Mouse (Mus musculus) CH12.LX (cell line): ENCODE results near the gene Trem1. TPM values are rescaled to one million over a fixed set of nuclear protein-coding genes. Genes with fewer than 3 reads are reported as not detected.

Experiments
- DNase-seq: peaks from one replicate; pipeline ENCODE4 v3.0.0-alpha.2; 2013; ENCODE audit errors: extremely low read depth
- H3K27ac ChIP-seq: 2 replicates; pipeline ENCODE4 v1.5.1; 2012; ENCODE audit warnings: low read depth, mild to moderate bottlenecking, control low read depth, moderate library complexity; ENCODE audit not compliant: insufficient read depth
- H3K27me3 ChIP-seq: replicated peaks from 2 replicates; pipeline ENCODE3; 2012; ENCODE audit warnings: inconsistent platforms
- H3K36me3 ChIP-seq, 2 experiments: replicated peaks in 1 of 2; 2 replicates each; pipeline versions ENCODE3 to v1.6.1; 2012; ENCODE audit warnings: inconsistent platforms in 1 of 2, low read length in 1 of 2, mild to moderate bottlenecking in 1 of 2, mixed read lengths in 1 of 2, moderate library complexity in 1 of 2; ENCODE audit not compliant: control insufficient read depth in 1 of 2, insufficient read depth in 1 of 2
- H3K4me1 ChIP-seq, 2 experiments: 2 replicates each; pipeline ENCODE4 v1.6.1; 2012; ENCODE audit warnings: inconsistent platforms in 1 of 2, moderate library complexity in 1 of 2; ENCODE audit not compliant: insufficient read depth in 2 of 2, control insufficient read depth in 1 of 2
- H3K4me2 ChIP-seq: 2 replicates; pipeline ENCODE4 v1.6.1; 2012; ENCODE audit warnings: low read depth, mild to moderate bottlenecking, control low read depth; ENCODE audit not compliant: poor library complexity, insufficient read depth, severe bottlenecking
- H3K4me3 ChIP-seq, 3 experiments: fragments of 150-350 bp in 1 of 3; sonication (generic) in 1 of 3; replicated peaks in 1 of 3; 2 replicates each; pipeline versions ENCODE3 to v1.5.1; 2011 to 2012; ENCODE audit warnings: low read depth in 2 of 3, low read length in 2 of 3, mild to moderate bottlenecking in 2 of 3, moderate library complexity in 2 of 3, control low read depth in 1 of 3, improper control_type of control experiment in 1 of 3, inconsistent platforms in 1 of 3, mixed read lengths in 1 of 3; ENCODE audit not compliant: poor library complexity in 1 of 3
- H3K79me2 ChIP-seq: replicated peaks from 2 replicates; pipeline ENCODE4 v1.6.1; 2012; ENCODE audit warnings: mild to moderate bottlenecking, moderate library complexity; ENCODE audit not compliant: control insufficient read depth, poor library complexity, insufficient read depth, severe bottlenecking; ENCODE audit errors: extremely low read depth
- H3K9ac ChIP-seq: 2 replicates; pipeline ENCODE4 v1.6.1; 2012; ENCODE audit warnings: low read depth, mild to moderate bottlenecking, control low read depth, moderate library complexity; ENCODE audit not compliant: insufficient read depth
- H3K9me3 ChIP-seq: replicated peaks from 2 replicates; pipeline ENCODE3; 2012; ENCODE audit warnings: low read length, inconsistent platforms, mixed read lengths
- BHLHE40 ChIP-seq: IDR thresholded peaks from 2 replicates; pipeline ENCODE4 v1.6.1; 2011; ENCODE audit warnings: mild to moderate bottlenecking, low read depth, low read length, improper control_type of control experiment
- CHD1 ChIP-seq: IDR thresholded peaks from 2 replicates; pipeline ENCODE4 v1.6.1; 2012; ENCODE audit warnings: low read depth, low read length, improper control_type of control experiment, inconsistent platforms
- ETS1 ChIP-seq: conservative IDR thresholded peaks from 2 replicates; pipeline ENCODE4 v1.6.1; 2012; ENCODE audit warnings: low read depth, mild to moderate bottlenecking, inconsistent platforms, low read length, improper control_type of control experiment, moderate library complexity
- HCFC1 ChIP-seq: IDR thresholded peaks from 2 replicates; pipeline ENCODE4 v1.6.1; 2012; ENCODE audit warnings: low read depth, mild to moderate bottlenecking, inconsistent platforms, low read length, improper control_type of control experiment
- IRF4 ChIP-seq: IDR thresholded peaks from 2 replicates; pipeline ENCODE4 v1.6.1; 2014; ENCODE audit warnings: low read depth, mild to moderate bottlenecking, inconsistent platforms, low read length, improper control_type of control experiment
- JUN ChIP-seq: IDR thresholded peaks from 2 replicates; pipeline ENCODE4 v1.6.1; 2011; ENCODE audit warnings: low read depth, mild to moderate bottlenecking, low read length, improper control_type of control experiment, moderate library complexity; ENCODE audit not compliant: insufficient read depth
- JUND ChIP-seq: conservative IDR thresholded peaks from 2 replicates; pipeline ENCODE4 v1.6.1; 2011; ENCODE audit warnings: low read depth, low read length, improper control_type of control experiment
- MAFK ChIP-seq: IDR thresholded peaks from 2 replicates; pipeline ENCODE4 v1.6.1; 2011; ENCODE audit warnings: low read length, improper control_type of control experiment; ENCODE audit not compliant: insufficient replicate concordance
- MAX ChIP-seq: IDR thresholded peaks from 2 replicates; pipeline ENCODE4 v1.6.1; 2011; ENCODE audit warnings: low read length, improper control_type of control experiment
- MAZ ChIP-seq: IDR thresholded peaks from 2 replicates; pipeline ENCODE4 v1.6.1; 2012; ENCODE audit warnings: low read depth, mild to moderate bottlenecking, inconsistent platforms, low read length, improper control_type of control experiment, moderate library complexity
- MEF2A ChIP-seq: IDR thresholded peaks from 2 replicates; pipeline ENCODE4 v1.6.1; 2014; ENCODE audit warnings: low read depth, mild to moderate bottlenecking, inconsistent platforms, low read length, improper control_type of control experiment, borderline replicate concordance
- MYC ChIP-seq: IDR thresholded peaks from 2 replicates; pipeline ENCODE4 v1.6.1; 2011; ENCODE audit warnings: low read depth, mild to moderate bottlenecking, improper control_type of control experiment, low read length
- NELFE ChIP-seq: IDR thresholded peaks from 2 replicates; pipeline ENCODE4 v1.6.1; 2011; ENCODE audit warnings: low read depth, low read length, improper control_type of control experiment
- PAX5 ChIP-seq: IDR thresholded peaks from 2 replicates; pipeline ENCODE4 v1.6.1; 2012; ENCODE audit warnings: low read length, inconsistent platforms, mixed read lengths
- POLR2AphosphoS2 ChIP-seq: IDR thresholded peaks from 2 replicates; pipeline ENCODE4 v1.6.1; 2011; ENCODE audit warnings: low read depth, low read length, improper control_type of control experiment
- RAD21 ChIP-seq: IDR thresholded peaks from 2 replicates; pipeline ENCODE4 v1.6.1; 2011; ENCODE audit warnings: low read depth, mild to moderate bottlenecking, low read length, improper control_type of control experiment, moderate library complexity
- SIN3A ChIP-seq: IDR thresholded peaks from 2 replicates; pipeline ENCODE4 v1.6.1; 2012; ENCODE audit warnings: low read length, improper control_type of control experiment, inconsistent platforms
- SMC3 ChIP-seq: IDR thresholded peaks from 2 replicates; pipeline ENCODE4 v1.6.1; 2011; ENCODE audit warnings: low read depth, low read length, improper control_type of control experiment
- TBP ChIP-seq: conservative IDR thresholded peaks from 2 replicates; pipeline ENCODE4 v1.6.1; 2011; ENCODE audit warnings: low read depth, low read length, improper control_type of control experiment
- TCF12 ChIP-seq: IDR thresholded peaks from 2 replicates; pipeline ENCODE4 v1.6.1; 2014; ENCODE audit warnings: low read depth, mild to moderate bottlenecking, inconsistent platforms, low read length, improper control_type of control experiment
- UBTF ChIP-seq: IDR thresholded peaks from 2 replicates; pipeline ENCODE4 v1.6.1; 2012; ENCODE audit warnings: low read depth, mild to moderate bottlenecking, inconsistent platforms, low read length, improper control_type of control experiment, moderate library complexity
- USF1 ChIP-seq: IDR thresholded peaks from 2 replicates; pipeline ENCODE4 v1.6.1; 2014; ENCODE audit warnings: low read depth, mild to moderate bottlenecking, inconsistent platforms, low read length, improper control_type of control experiment
- USF2 ChIP-seq: conservative IDR thresholded peaks from 2 replicates; pipeline ENCODE4 v1.6.1; 2011; ENCODE audit warnings: low read depth, low read length, improper control_type of control experiment
- ZC3H11A ChIP-seq: IDR thresholded peaks from 2 replicates; pipeline ENCODE4 v1.6.1; 2012; ENCODE audit warnings: low read depth, mild to moderate bottlenecking, inconsistent platforms, low read length, improper control_type of control experiment
- ZKSCAN1 ChIP-seq: IDR thresholded peaks from 2 replicates; pipeline ENCODE4 v1.6.1; 2012; ENCODE audit warnings: low read depth, inconsistent platforms, low read length, improper control_type of control experiment, borderline replicate concordance
- ZMIZ1 ChIP-seq: IDR thresholded peaks from 2 replicates; pipeline ENCODE4 v1.6.1; 2012; ENCODE audit warnings: low read depth, mild to moderate bottlenecking, inconsistent platforms, low read length, improper control_type of control experiment
- ZNF384 ChIP-seq: IDR thresholded peaks from 2 replicates; pipeline ENCODE4 v1.6.1; 2012; ENCODE audit warnings: low read depth, low read length, improper control_type of control experiment, inconsistent platforms
- dilution Hi-C: fragments of 300-500 bp; cut with MboI; formaldehyde crosslinking; loops from 2 replicates; pipeline ENCODE4 v1.14.3; 2020; ENCODE audit warnings: low sequenced_read_pairs; ENCODE audit not compliant: extremely low pct_unique_long_range_greater_than_20kb, extremely low pct_ligation_motif_present
- in situ Hi-C: fragments of 300-500 bp; cut with MboI; formaldehyde crosslinking; loops from 3 replicates; pipeline ENCODE4 v1.14.3; 2019; ENCODE audit warnings: low sequenced_read_pairs, low pct_ligation_motif_present, low pct_unique_long_range_greater_than_20kb, mixed read lengths
- polyA plus RNA-seq: library from polyadenylated mRNA; unstranded; fragments of >175 nt; gene quantifications from 2 replicates; pipeline ENCODE4 v1.2.1, GENCODE M21; 2012; ENCODE audit warnings: low read depth; ENCODE audit not compliant: insufficient read length
- total RNA-seq, 2 experiments: library from RNA; depleted of rRNA; stranded (reverse); fragments of 300-350 nt in 1 of 2; fragments of >200 nt in 1 of 2; gene quantifications; 2 replicates each; pipeline ENCODE4 v1.2.3; 2012 to 2014

The Trem1 gene
- total and polyA plus RNA-seq, 3 experiments = 0.17 to 0.29 TPM; not detected in 1

GRCm38 (mm10) chr17:48280943-48281738 is 48.6 kb downstream of the Trem1 start:
- no peaks in the 10 kb centered on the region for H3K79me2 ChIP-seq
- no peak overlapping the region for H3K27ac ChIP-seq
- no peaks in the 10 kb centered on the region for H3K9me3 ChIP-seq
- no peak overlapping the region for H3K4me2 ChIP-seq
- no peak for DNase-seq
- TF ChIP-seq POLR2AphosphoS2 = no peak
- TF ChIP-seq ZC3H11A = no peak
- TF ChIP-seq ZNF384 = no peak
- no peak for TF ChIP-seq SMC3
- TF ChIP-seq UBTF = no peak
- TF ChIP-seq MYC = no peak
- TF ChIP-seq PAX5 = no peak
- TF ChIP-seq BHLHE40 = no peak
- no peak for TF ChIP-seq IRF4
- TF ChIP-seq HCFC1 = no peak
- no peak for TF ChIP-seq SIN3A
- TF ChIP-seq ETS1 = no peak
- TF ChIP-seq MAX = no peak
- TF ChIP-seq USF1 = no peak
- TF ChIP-seq TBP = no peak
- no peak for TF ChIP-seq CHD1
- no peak for TF ChIP-seq NELFE
- no peak for TF ChIP-seq TCF12
- no peak for TF ChIP-seq ZKSCAN1
- no peak for TF ChIP-seq MEF2A
- no peaks in the 10 kb centered on the region for H3K27me3 ChIP-seq
- H3K36me3 ChIP-seq = no peaks in the 10 kb centered on the region
- no peak overlapping the region for H3K9ac ChIP-seq
- peaks cover 0 to 18% of the 10 kb centered on the region in 2 experiments; a peak in 2 of 4 replicates for H3K4me1 ChIP-seq
- no peak overlapping the region for H3K4me3 ChIP-seq
- dilution Hi-C loops = no loop called here
- in situ Hi-C loops = loop anchor here (10.0 to 25.0 kb wide), 2 partner anchors 54 to 169 kb away; no protein-coding TSS in a partner anchor

GRCm38 (mm10) chr17:48281739-48282085 is 49.1 kb downstream of the Trem1 start:
- H3K9me3 ChIP-seq = no peaks in the 10 kb centered on the region
- no peaks in the 10 kb centered on the region for H3K36me3 ChIP-seq
- dilution Hi-C loops (no loop called here), in situ Hi-C loops (loop anchor here (10.0 to 25.0 kb wide), 2 partner anchors 53 to 169 kb away; no protein-coding TSS in a partner anchor)
- no peak overlapping the region for H3K27ac ChIP-seq
- no peaks in the 10 kb centered on the region for H3K27me3 ChIP-seq
- no peak overlapping the region for H3K4me2 ChIP-seq
- no peak overlapping the region for H3K9ac ChIP-seq
- DNase-seq = no peak
- peaks cover 0 to 18% of the 10 kb centered on the region in 2 experiments; a peak in 2 of 4 replicates for H3K4me1 ChIP-seq
- no peak for TF ChIP-seq BHLHE40
- TF ChIP-seq JUN = no peak
- TF ChIP-seq ZMIZ1 = no peak
- TF ChIP-seq USF1 = no peak
- TF ChIP-seq RAD21 = no peak
- TF ChIP-seq MAZ = no peak
- TF ChIP-seq NELFE = no peak
- TF ChIP-seq CHD1 = no peak
- TF ChIP-seq MAFK = no peak
- TF ChIP-seq MEF2A = no peak
- TF ChIP-seq MYC = no peak
- TF ChIP-seq PAX5 = no peak
- TF ChIP-seq POLR2AphosphoS2 = no peak
- TF ChIP-seq ETS1 = no peak
- no peak for TF ChIP-seq SMC3
- no peak for TF ChIP-seq USF2
- TF ChIP-seq TCF12 = no peak
- TF ChIP-seq JUND = no peak
- H3K79me2 ChIP-seq = no peaks in the 10 kb centered on the region
- no peak overlapping the region for H3K4me3 ChIP-seq
